Mouse (Mus musculus) neutrophil, adult 5-6 weeks (primary cell): Measurements from ENCODE around the gene Acsf2. TPM values are rescaled to one million over a fixed set of nuclear protein-coding genes. Genes with fewer than 3 reads are reported as not detected.
"Not testable (repeated sequence)": the region's sequence is repeated elsewhere in the genome, so short reads cannot be mapped to it uniquely, and the experiment has no call there.

Source experiments
- ATAC-seq: fragments of 151-379, 151-347 bp; 2 replicates; pipeline ENCODE4 v1.8.0; 2017; ENCODE audit warnings: mild to moderate bottlenecking, moderate TSS enrichment; ENCODE audit not compliant: insufficient number of reproducible peaks, poor library complexity, low FRiP score, severe bottlenecking; ENCODE audit errors: extremely low read depth
- total RNA-seq: library from RNA; stranded (forward); fragments of 200-1000 nt; gene quantifications from 2 replicates; pipeline ENCODE4 v1.2.3, GENCODE M21; 2017

The Acsf2 gene
- 19.8 and 22.8 TPM in 2 replicates for total RNA-seq

DNA sequence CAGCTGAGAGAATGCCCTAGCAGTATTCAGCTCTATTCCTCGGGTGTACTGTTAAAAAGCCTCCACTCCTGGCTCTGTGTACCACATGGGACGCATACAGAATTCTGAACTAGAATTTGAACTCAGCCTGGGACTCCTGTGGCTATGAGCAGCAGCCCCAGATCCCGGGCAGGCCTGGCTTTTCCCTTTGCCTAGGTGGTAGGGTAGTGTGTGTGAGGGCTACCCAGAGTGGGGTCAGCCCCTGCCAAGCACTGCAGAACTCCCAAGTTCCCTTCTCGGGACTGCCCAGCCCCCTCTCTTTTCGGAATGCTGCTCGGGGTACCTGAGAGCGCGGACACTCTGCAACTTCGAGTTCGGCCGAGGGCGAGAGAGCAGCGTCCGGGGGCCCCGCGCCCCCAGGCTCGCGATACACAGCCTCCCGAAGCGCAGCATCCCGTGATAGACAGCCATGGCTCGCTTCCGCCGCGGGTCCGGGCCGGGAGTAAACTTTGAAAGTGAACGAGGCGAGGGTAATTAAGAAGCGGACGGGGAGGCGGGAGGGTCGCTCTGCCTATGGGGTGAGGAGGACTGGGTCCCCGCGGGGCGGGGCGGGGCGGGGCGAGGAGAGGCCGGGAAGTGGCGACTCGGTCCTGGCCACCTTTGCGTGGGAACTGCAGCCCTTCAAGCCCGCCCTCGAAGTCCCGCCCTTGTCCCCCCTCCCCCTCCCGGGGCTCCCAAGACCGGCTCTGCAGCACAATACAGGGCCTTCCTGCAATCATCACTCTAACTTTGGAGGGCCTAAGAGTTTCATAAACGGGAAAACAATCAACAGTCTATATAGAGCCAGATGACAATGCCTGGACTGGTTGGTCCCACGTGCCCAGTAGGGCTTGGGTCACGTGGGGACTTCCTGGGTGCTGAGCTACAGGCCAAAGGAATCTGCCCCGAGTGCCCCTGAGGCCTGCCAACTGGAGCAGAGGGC is at the start of gene Acsf2:
TSS of gene Acsf2 (minus strand) at position 551 of the 961 bp plus-strand sequence.
- ATAC-seq, result peak; percentile 62

DNA sequence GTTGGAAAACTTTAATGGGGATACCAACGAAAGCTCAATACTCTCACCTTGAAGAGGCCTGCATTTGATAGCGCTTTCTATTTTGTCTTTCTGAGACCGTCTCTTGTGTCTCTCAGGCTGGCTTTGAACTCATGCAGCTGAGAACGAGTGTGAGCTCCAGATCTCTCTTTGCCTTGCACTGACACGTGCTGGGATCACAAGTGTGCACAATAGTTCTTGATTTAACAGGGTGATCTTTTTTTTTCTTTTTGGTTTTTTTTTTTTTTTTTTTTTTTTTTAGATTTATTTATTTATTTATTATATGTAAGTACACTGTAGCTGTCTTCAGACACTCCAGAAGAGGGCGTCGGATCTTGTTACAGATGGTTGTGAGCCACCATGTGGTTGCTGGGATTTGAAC is 49.6 kb upstream of the Acsf2 start:
- ATAC-seq, result not testable (repeated sequence)

DNA sequence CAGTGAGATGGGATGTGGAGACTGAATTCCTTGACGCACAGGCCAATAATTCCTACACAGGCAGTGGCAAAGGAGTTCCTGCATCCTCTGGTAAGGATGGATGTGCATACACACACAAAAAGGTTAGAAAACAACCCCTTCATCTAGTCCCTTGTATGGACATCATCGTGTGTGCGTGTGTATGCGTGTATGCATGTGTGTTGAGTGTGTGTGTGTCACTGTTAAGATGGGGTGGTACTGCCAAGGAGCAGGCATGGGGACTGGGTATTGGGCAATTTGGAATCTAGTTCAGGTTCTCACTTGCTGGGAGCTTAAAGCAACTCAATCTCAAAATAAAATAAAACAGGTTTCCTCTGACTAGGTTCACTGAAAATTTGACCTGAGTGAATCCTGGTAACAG is 44.8 kb upstream of the Acsf2 start:
- no peak for ATAC-seq

DNA sequence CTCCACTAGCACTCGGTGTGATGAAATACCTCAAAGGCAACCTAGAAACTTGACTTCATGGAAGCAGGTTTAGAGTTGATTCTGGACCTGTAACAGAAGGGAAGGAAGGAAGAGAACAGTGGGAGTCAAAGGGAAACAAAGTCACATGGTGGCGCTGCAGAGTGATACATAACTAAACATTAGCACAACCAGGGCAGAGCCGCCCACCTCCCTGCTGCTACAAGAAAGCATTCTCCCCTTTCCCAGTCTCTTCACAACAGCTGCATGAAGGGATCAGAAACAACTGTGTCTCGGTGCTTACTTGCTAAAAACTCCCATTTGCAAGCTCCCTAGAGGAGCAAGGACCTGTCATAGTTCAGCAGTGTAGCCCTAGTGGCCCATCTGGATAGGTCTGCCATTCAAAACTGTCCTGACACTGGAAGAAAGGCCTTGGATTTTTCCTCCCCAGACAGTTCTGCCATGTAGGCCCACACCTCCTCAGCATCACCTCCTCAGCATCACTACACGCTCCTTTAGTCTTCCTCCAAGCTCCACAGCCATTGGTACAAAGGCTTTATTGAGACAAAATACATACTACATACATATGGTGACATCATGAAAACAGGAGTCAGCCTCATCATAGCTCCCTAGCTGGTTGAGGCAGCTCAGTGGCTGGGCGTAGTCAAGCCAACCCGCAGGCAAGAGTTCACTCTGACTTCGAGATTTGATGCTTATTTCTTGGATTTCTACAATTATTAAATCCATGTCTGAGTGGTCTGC is 43.0 kb upstream of the Acsf2 start:
- ATAC-seq, result no peak

DNA sequence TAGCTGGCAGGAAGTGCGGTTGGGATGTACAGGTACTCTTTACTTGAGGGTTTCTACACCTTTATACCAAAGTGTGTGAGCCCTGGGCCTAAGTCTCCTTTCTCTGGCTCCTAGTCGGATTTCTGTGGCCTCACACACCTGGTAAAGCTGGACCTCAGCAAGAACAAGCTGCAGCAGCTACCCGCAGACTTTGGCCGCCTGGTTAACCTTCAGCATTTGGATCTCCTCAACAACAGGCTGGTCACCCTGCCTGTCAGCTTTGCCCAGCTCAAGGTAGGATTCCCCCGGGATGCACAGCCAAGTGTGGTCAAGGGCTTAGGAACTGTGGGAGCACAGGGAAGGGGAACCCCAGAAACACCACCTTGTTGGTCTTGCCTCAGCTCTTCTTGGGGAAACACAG is 32.8 kb upstream of the Acsf2 start:
- no peak for ATAC-seq

DNA sequence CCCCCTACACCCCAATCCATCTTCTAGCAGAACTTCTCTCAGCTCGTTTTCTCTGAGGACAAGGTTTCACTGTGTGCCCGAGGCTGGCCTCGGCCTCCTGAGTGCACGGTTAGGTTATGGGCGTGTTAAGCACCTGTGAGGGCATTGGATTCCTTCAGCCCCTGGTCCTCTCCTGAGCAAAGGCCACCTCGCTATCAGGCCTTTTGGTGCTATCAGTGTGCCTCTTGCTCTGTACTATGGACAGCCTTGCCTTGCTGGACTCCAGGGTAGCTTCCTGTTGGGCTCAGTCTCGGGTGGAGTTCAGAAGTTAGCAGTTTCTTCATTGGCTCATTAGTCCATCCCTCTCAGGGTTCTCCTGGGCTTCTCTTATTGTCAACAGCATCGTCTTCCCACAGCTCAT is 31.3 kb upstream of the Acsf2 start:
- no peak for ATAC-seq

DNA sequence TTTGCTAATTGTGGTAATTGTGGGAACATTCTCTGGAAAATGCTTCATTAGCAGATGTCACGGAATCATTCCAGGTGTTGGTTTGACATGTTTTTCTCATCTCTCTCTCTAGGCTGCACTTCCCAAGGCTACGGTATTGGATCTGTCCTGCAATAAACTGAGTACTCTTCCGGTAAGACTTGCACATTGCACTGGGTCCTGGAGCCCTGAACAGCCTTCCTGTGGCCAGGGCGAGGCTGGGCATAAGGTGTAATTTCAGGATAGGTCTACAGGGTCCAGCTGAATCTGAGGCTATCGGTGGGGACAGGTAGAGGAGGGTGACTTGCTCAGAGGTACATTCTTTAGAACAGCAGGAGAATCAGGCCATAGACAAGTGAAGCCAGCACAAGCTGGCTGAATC is 30.3 kb upstream of the Acsf2 start:
- ATAC-seq, result no peak

DNA sequence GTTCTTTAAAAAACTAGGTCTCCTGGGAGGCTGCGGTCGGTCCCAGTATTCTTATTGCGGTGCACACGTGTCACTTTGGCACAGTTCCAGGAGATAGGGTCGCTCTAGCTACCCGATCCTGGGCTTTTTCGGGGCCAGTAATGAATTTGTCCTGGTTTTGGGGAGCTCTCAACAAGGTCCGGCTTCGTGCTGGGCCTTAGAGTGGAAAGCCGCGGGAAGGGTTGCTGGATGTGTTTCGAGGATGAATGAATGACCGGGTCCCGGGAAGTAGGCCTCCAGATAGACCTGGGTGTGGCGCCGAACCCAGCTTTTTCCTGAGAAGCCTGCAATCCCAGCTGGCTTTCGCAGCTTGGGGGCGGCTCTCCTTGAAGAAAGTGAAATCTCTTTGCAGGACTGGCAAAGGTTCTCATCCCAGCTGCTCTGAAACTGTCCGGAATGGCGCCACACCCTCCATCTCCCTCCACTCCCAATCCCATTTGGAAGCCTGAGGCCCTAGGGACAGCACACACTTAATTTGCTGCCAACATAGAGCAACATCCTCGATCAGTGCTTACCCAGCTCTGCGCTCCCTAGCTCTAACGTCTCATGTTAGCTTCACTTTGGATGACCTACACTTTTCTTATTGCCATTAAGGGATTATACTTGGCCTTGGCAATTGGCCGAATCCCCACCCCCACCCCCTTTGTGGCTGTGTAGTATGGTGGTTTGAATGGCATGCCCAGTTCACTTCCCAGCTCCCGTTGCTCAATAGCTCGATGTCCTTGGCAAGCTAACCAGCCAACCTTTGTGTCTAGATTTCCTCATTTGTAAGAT is 28.7 kb upstream of the Acsf2 start:
- no peak for ATAC-seq

DNA sequence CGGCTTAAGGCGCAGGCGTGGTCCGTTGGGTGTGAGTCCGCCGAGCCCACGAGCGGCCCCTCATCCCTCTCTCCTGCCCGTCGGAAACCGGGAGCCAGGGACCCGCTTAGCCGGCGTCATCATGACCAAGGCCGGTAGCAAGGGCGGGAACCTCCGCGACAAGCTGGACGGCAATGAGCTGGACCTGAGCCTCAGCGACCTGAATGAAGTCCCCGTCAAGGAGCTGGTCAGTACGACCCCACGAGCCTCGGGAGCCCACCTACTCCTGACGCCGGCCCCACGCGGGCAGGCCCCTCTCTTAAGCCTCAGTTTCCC is 28.2 kb upstream of the Acsf2 start:
- ATAC-seq, result peak; percentile 10; the same call in 1 of the 2 replicates

DNA sequence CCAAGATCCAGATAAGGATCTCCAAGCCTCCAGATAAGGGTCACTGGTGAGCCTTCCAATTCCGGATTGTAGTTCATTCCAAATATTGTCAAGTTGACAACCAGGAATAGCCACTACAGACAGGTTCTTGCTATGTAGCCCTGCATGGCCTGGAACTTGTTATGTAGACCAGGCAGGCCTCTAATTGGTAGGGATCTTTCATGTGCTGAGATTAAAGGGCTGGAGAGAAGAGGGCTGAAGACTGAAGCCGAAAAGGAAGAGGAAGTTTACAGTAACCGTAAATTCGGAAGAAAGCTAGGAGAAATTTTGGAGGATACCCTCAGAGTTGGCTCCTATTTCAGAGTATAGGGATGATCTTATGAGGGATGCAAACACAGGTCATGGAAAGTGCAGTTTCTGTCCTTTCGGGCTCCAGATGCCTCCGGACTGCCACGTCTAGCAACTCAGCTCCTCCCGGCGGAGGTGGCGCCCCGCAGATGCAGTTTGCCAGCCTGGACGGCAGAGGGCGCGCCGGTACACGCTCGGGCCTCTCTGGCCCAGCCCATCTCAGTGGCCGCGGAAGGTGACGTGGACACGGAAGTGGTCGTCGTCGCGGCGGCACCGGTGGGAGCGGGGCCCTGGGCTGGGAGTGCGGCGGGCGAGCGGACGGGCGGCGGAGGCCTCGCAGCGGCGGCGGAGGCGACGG is 27.7 kb upstream of the Acsf2 start, which contains the start of gene Lrrc59:
TSS of gene Lrrc59 (plus strand) at position 569 of the 685 bp plus-strand sequence.
- peak; percentile 100 for ATAC-seq

DNA sequence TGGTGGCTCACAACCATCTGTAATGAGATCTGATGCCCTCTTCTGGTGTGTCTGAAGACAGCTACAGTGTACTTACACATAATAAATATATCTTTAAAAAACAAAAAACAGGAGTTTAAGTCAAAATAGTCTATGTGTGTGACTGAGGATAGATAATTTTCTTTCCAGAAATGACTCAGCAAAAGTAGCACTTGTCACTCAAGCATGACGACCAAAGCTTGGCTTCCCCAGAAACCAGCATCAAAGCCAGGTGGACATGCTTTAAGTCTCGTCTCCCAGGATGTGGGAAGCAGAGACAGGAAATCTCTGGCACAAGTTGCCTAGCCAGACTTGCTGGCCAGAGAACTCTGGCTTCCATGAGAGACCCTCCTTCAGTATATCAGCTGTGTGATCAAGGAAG is 20.5 kb upstream of the Acsf2 start:
- no peak for ATAC-seq

DNA sequence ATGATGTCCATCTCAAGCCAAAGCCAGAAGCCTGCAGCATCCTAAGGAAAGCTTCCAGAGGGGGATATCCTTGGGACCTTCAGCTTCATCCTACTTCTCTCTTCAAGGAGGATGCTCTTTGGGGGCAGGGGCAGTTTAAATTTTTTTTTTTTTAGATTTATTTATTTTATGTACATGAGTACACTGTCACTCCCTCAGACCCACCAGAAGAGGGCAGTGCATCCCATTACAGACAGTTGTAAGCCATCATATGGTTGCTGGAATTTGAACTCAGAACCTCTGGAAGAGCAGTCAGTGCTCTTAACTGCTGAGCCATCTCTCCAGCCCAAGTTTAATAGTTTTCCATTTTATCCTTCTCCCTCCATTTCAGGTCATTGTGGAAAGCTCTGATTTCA is 19.8 kb upstream of the Acsf2 start:
- ATAC-seq, result no peak

DNA sequence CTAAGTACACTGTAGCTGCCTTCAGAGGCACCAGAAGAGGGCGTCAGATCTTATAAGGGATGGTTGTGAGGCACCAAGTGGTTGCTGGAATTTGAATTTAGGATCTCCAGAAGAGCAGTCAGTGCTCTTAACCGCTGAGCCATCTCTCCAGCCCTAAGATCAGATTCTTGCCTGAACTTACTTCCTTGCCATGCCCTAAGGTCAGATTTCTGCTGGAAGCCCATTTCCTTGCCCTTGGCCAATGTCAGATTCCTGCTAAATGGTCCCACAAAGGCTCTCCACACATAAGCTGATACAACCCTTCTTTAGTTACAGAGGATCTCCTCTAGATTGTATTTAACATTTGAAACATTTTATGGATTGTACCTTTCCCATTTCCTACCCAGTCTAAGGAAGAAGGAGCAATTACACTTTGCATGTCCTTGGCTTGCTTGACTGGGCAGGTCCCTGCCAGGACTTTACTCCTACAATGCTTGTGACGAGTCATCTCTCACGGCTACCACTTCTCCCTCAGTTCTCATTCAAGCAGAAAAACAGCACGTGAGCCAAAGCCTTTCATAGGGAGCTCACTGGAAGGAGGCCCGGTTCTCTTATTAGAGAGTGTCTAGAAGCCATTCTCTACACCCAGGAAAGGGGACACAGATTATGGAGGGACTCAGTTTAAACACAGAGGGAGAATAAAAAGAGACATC is 19.2 kb upstream of the Acsf2 start:
- no peak for ATAC-seq

DNA sequence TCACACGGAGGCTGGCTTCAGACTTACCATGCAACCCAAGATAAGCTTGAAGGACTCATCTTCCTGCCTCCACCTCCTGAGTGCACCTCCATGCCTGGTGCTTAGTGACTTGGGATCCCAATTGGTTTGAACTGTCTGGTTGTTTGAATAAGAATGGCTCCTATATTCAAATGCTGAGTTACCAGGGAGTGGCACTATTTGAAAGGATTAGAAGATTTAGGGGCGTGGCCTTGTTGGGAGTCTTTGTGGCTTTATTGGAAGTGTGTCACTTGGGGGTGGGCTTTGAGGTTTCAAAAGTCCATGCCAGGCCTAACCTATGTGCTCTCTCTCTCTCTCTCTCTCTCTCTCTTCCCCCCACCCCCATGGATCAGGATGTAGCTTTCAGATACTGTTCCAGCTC is 16.0 kb upstream of the Acsf2 start:
- no peak for ATAC-seq

DNA sequence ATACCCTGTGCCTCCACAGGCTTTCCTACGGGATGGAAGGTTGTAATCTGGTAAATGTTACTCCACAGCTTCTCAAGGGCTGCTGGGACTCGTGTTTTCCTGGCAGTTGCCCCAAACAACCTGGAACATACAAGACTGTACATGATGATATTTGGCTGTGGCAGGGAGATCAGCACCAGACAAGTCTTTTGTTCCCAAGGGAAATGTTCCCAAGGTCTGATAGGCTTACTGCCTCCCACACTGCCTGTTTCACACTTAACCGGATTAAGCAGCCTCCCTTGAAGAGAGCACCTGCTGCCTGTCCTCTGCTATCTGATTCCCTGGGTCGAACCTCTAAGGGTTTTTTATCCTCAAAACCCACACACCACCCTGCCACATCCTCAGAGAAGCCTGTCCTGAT is 13.8 kb upstream of the Acsf2 start:
- ATAC-seq, result no peak

DNA sequence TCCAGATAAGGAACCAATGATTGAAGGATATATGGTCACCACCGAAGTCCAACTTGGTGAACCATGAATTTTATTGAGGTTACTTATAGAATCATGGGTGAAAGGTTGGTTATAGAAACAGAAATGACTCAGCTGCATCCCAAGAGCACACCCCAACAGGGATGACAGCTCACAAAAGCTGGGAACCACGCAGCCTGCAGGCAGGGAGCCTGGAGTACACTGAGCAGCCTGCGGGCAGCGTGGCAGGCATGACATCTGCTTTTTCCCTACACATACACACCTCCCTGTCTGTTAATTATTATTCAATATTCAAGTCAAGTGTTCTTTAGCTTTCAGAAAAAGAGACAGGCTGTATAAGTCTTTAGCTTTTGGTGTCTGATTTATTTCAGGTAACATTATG is 12.9 kb upstream of the Acsf2 start:
- no peak for ATAC-seq

DNA sequence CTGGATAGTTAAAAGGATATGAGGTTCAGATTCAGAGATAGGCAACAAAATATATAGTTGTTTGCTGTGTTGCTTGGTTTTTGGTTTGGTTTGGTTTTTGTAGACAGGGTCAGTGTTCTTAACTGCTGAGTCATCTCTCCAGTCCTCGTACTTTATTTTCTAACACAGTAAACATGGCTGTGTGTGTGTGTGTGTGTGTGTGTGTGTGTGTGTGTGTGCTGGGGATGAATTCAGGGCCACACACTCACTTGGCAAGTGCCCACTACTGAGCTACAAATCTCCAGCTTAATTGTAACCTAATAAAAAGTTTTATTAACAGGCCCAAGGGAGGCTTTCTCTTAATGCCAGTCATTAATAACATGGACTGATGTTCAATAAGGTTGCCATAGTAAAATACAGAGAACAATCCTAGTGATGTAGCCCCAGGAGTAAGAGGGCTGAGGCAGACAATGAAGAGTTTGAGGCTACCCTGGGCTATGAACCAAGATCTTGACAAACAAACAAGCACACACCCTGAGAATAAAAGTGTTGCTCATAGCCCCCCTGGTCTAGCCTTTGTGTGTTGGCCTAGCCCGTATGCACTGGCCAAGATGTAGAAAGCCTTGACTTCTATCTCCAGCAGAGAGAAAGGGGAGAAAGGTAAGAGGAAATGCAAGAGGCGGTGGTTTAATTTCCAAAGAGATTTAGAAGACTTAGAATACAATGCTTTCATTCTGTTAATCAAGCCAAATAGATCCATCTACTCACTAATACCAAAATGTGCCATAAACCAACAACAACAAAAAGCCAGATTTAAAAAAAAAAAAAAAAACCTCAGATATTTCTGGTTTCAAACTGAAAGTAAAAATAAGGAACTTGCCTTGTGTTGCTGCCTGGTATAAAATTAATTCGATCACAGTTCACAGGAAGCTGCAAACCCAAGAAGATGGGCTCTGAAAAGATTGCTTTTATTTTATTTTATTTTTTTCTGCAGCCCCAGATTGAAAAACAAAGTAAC is 9.4 kb upstream of the Acsf2 start:
- ATAC-seq, result peak; percentile 41; the same call in 1 of the 2 replicates
